Mouse (Mus musculus) olfactory bulb, adult 2 months (tissue): ENCODE data around the gene H13.

Source experiments
- CTCF ChIP-seq: fragments of 200-500 bp; IDR thresholded peaks from 2 replicates; pipeline ENCODE4 v1.5.1; 2012; ENCODE audit warnings: low read depth, mild to moderate bottlenecking, low read length, moderate library complexity; ENCODE audit not compliant: insufficient read depth
- POLR2A ChIP-seq: fragments of 200-500 bp; IDR thresholded peaks from 2 replicates; pipeline ENCODE4 v1.6.1; 2012; ENCODE audit warnings: mild to moderate bottlenecking, low read depth, low read length, moderate library complexity; ENCODE audit not compliant: insufficient read depth

DNA sequence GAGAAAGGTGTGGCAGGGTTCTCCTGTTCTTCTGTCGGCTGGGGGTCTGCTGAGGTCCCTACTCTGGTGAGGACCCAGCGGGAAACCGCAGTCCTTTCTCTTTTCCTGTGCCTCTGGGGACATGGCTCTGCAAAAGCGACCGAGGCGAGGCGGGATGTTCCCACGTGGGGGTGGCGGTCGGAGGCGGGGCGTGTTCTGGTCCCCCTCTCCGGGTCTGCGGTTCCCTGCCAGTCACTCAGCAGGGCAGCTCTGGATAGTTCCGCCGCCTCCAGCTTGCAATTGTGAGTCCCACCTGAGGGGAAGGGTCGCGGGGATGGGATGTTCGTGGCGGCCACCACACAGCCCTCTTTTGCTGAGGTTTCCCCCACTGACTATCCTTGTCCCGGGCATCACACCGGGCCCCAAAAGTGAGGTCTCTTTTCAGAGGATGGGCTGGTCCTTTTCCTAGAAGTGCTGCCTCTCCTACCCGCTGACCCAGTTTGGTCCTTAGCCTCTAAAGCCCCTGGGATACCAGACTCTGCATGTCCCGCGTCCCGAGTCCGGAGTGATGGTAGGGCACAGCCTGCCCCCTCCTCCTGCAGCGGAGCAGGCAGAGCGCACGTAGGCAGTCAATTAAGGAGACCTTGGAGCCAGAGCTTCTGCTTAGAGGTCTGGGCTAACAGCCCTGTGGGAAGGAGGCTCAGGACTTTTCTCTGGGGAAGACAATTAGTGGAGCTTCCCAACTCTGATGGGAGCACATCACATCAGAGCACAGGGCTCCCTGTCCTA, 84.9 kb downstream of the H13 start, which contains the start of gene Cox4i2:
- no peak for TF ChIP-seq CTCF
- no peak for TF ChIP-seq POLR2A
